Mouse (Mus musculus): ENCODE data around the gene A830005F24Rik. TPM values are rescaled to one million over a fixed set of nuclear protein-coding genes. Genes with fewer than 3 reads are reported as not detected.
A peak's percentile ranks its signal among the peaks of the same experiment; 100 is the strongest.
"Not testable (repeated sequence)": the region's sequence is repeated elsewhere in the genome, so short reads cannot be mapped to it uniquely, and the experiment has no call there.

The A830005F24Rik gene
- polyA plus RNA-seq, 1 experiment from 2014 or later: 1.8 TPM

DNA sequence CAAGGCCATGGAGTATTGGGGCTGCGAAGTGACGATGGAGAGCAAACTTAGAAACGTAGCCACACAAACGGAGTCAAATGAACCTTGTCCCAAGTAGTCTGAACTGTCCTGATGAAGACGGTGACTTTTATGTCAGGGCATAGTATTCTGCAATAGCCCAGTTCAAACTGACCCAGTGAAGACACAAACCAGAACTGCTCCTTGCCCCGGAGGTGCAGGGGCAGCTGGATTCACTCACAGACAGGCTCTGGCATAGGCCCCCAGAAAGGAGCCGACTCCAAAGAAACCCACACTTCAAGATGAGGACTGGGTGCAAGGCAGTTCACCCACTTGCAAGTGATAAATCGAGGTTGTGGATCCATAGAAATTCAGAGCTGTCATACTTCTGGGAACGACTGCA lies 4.7 kb upstream of the A830005F24Rik start:
- DNase-seq (ENCODE audit: low read depth, low spot score) (no peak), ATAC-seq (no peak)
- POLR2A ChIA-PET: interaction anchor here (0.6 kb wide), 1 partner anchor 17 kb away, joined by 3 read pairs; no protein-coding TSS in a partner anchor
- H3K27me3 ChIP-seq: no peaks in the 10 kb centered on the region
- in situ Hi-C loops (cut with MboI; ENCODE audit: low pct_unique_long_range_greater_than_20kb): no loop called here
- CTCF ChIA-PET: interaction anchor here (1.5 kb wide), 1 partner anchor 11 kb away, joined by 5 read pairs; no protein-coding TSS in a partner anchor
- TF ChIP-seq CTCF (IDR thresholded peaks at IDR 0.05): no peak

DNA sequence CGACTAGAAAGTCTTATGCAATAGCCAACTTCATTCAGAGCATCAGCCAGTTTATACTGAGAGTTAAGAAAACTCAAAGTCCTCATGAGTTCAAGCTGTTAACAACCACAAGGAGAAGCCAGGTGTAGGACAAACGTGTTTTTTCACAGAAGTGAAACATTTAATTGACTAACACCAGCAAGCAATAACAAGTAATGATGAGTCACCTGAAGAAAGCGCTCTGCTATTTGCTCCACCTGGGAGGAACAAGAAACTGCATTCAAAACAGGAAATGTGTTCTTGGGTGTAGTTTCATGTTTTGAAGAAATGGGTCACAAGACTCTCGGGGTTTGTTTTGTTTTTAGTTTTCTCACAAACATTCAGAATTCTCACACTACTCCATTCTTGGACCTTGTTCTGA lies 2.5 kb downstream of the A830005F24Rik start:
- DNase-seq (ENCODE audit: low read depth, low spot score) (no peak), ATAC-seq (no peak)
- ChIA-PET CTCF (no interaction called here), POLR2A (no interaction called here)
- H3K27me3 ChIP-seq: no peaks in the 10 kb centered on the region
- in situ Hi-C loops (cut with MboI; ENCODE audit: low pct_unique_long_range_greater_than_20kb): no loop called here
- no peak for TF ChIP-seq CTCF (IDR thresholded peaks at IDR 0.05)

DNA sequence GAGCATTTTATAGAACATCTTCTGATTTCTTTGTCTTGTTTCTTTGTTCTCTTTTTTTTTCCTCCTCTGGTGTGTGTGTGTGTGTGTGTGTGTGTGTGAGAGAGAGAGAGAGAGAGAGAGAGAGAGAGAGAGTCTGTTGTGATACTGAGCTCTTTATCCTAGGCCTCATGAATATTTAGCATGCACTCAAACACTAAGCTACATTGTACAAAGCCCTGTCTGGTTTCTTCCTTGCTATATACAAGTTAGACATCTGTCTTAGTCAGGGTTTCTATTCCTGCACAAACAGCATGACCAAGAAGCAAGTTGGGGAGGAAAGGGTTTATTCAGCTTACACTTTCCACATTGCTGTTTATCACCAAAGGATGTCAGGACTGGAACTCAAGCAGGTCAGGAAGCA lies 5.8 kb downstream of the A830005F24Rik start:
- ATAC-seq; in situ Hi-C loops (cut with MboI; ENCODE audit: low pct_unique_long_range_greater_than_20kb); H3K27me3 ChIP-seq; DNase-seq (ENCODE audit: low read depth, low spot score); POLR2A ChIA-PET: not testable (repeated sequence)
- CTCF ChIA-PET: interaction anchor here (0.9 kb wide), 1 partner anchor 52 kb away, joined by 4 read pairs; no protein-coding TSS in a partner anchor

DNA sequence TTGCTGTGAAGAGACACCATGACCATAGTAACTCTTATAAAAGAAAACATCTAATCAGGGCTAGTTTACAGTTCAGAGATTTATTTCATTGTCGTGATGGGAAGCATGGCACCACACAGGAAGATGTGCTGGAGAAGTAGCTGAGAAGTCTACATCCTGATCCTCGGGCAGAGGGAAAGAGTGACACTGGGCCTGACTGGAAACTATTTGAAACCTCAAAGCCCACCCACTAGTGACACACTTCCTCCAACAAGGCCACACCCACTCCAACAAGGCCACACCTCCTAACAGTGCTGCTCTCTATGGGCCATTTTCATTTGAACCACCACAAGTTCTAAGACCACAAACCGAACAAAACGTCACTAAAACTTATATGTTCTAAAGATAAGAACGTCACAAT lies 12.4 kb downstream of the A830005F24Rik start:
- TF ChIP-seq CTCF (IDR thresholded peaks at IDR 0.05): no peak
- ChIA-PET POLR2A (interaction anchor here (0.7 to 1.7 kb wide), 2 partner anchors 17 to 20 kb away, joined by 3 to 4 read pairs; no protein-coding TSS in a partner anchor), CTCF (interaction anchor here (1.1 to 1.3 kb wide), 2 partner anchors 46 to 111 kb away, joined by 3 to 6 read pairs; no protein-coding TSS in a partner anchor)
- DNase-seq (ENCODE audit: low read depth, low spot score) (no peak), ATAC-seq (no peak)
- H3K27me3 ChIP-seq: no peaks in the 10 kb centered on the region
- in situ Hi-C loops (cut with MboI; ENCODE audit: low pct_unique_long_range_greater_than_20kb): no loop called here

DNA sequence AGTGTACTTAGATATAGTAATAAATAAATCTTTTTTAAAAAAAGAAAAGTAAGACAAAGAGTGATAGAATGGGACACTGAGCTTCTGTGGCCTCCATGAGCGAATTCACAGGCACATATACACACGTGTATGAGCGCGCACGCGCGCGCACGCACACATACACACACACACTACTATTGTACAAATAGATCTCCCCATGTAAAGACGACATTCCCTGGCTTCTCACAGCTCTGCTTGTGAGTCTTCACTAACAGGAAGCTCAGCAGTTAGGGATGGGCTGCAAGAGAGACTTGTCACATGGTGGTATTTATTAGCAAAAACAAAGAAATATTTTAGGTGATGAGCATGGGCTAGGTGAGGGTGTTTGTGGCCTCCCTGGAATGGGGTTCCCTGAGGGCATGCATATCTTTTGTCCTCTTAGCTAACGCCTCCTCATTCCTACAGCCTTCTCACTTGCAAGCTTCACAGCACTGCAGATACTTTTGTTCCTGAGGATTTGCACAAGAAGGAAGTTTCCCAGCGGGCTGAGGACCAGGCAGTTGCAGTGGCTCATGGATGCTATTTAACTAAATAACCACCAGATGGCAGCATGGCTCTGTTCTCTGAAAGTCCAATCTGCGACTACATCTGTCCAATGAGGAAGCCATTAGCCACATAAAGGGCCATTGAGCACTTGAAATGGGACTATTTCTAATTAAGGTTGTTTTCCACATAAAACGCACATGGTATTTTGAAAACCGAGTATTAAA lies 14.9 kb downstream of the A830005F24Rik start:
- CTCF ChIA-PET: interaction anchor here (0.7 to 4.1 kb wide), 22 partner anchors 11 to 120 kb away, joined by 3 to 43 read pairs (median 4); no protein-coding TSS in a partner anchor
- TF ChIP-seq CTCF (IDR thresholded peaks at IDR 0.05): peak; percentile 88
- in situ Hi-C loops (cut with MboI; ENCODE audit: low pct_unique_long_range_greater_than_20kb): no loop called here
- DNase-seq (ENCODE audit: low read depth, low spot score): peak; percentile 35
- POLR2A ChIA-PET: interaction anchor here (1.2 kb wide), 1 partner anchor 42 kb away, joined by 3 read pairs; no protein-coding TSS in a partner anchor
- peak; percentile 67 for ATAC-seq
- no peaks in the 10 kb centered on the region for H3K27me3 ChIP-seq

DNA sequence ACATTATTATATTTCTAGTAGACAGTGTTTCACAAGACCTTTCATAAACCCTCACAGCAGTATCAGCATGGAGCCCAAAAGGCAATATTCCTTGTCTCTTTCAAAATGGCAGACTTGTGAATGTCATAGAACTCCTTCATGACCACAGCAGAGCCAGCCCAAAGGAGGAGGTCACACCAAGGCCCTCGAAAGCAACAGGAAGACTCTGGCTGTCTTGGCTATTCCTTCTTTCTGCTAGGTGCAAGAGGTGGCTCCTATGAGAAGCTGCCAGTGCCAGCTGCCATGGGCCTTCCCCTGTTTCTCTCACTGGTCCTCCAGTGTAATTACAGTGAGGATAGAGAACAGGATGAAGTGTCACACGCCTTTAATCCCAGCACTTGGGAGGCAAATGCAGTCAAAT lies 15.7 kb downstream of the A830005F24Rik start:
- CTCF ChIA-PET: interaction anchor here (0.7 to 4.1 kb wide), 20 partner anchors 10 to 119 kb away, joined by 3 to 43 read pairs (median 4); no protein-coding TSS in a partner anchor
- in situ Hi-C loops (cut with MboI; ENCODE audit: low pct_unique_long_range_greater_than_20kb): no loop called here

DNA sequence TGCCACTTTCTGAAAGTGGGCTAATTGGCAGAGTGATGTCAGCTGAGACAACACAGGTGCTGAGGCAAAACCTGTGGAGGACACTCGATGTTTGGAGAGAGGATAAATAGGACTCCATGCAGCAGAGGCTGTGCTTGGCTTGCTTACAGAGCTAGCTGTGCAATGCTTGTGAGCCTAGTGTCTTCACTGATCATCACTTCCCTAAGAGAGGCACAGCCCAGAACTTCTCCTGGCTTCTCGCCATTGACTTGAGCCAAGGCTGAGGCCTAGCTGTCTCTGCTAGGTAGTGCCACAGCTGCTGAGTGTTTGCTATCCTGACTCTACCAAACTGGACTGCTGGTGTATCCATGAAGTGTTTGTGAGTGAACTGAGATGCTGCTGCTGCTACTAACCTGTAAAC lies 17.3 kb downstream of the A830005F24Rik start:
- POLR2A ChIA-PET: interaction anchor here (1.3 kb wide), 1 partner anchor 110 kb away, joined by 3 read pairs; no protein-coding TSS in a partner anchor
- no peak for DNase-seq (ENCODE audit: low read depth, low spot score)

More for the DNA sequence above, 15.7 kb downstream of the A830005F24Rik start:
- no peak for DNase-seq (ENCODE audit: low read depth, low spot score)
- no peaks in the 10 kb centered on the region for H3K27me3 ChIP-seq
- ATAC-seq: no peak
- POLR2A ChIA-PET: interaction anchor here (0.7 to 1.2 kb wide), 3 partner anchors 41 to 117 kb away, joined by 3 read pairs; no protein-coding TSS in a partner anchor
- no peak for TF ChIP-seq CTCF (IDR thresholded peaks at IDR 0.05)

DNA sequence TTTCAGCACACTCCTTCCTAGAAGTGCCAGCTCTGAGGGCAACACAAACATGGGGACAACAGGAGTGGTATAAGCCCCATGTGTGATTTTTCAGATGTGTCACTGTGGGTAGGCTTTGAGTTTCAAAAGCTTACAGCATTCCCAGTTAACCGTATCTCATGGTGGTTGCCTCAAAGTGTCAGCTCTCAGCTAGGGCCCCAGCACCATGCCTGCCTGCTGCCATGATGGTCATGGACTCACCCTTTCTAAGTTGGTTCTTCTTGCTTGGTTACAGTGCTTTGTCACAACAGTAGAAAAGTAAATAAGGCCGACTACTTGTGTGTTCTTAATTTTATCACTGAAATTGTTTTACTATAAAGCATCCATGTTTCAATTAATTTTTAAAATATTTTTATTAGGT lies 18.1 kb downstream of the A830005F24Rik start:
- ChIA-PET POLR2A (interaction anchor here (1.3 kb wide), 1 partner anchor 109 kb away, joined by 3 read pairs; no protein-coding TSS in a partner anchor), CTCF (interaction anchor here (0.8 to 4.1 kb wide), 5 partner anchors 10 to 122 kb away, joined by 3 to 43 read pairs (median 4); no protein-coding TSS in a partner anchor)
- DNase-seq (ENCODE audit: low read depth, low spot score) (no peak), ATAC-seq (no peak)
- H3K27me3 ChIP-seq: no peaks in the 10 kb centered on the region
- in situ Hi-C loops (cut with MboI; ENCODE audit: low pct_unique_long_range_greater_than_20kb): loop anchor here (5.0 kb wide), 1 partner anchor 41 kb away; no protein-coding TSS in a partner anchor
- no peak for TF ChIP-seq CTCF (IDR thresholded peaks at IDR 0.05)

More for the DNA sequence above, 17.3 kb downstream of the A830005F24Rik start:
- CTCF ChIA-PET: interaction anchor here (1.0 to 4.1 kb wide), 6 partner anchors 9 to 109 kb away, joined by 3 to 43 read pairs (median 12); no protein-coding TSS in a partner anchor
- H3K27me3 ChIP-seq: no peaks in the 10 kb centered on the region
- no peak for TF ChIP-seq CTCF (IDR thresholded peaks at IDR 0.05)
- in situ Hi-C loops (cut with MboI; ENCODE audit: low pct_unique_long_range_greater_than_20kb): loop anchor here (5.0 kb wide), 1 partner anchor 42 kb away; no protein-coding TSS in a partner anchor
- no peak for ATAC-seq

DNA sequence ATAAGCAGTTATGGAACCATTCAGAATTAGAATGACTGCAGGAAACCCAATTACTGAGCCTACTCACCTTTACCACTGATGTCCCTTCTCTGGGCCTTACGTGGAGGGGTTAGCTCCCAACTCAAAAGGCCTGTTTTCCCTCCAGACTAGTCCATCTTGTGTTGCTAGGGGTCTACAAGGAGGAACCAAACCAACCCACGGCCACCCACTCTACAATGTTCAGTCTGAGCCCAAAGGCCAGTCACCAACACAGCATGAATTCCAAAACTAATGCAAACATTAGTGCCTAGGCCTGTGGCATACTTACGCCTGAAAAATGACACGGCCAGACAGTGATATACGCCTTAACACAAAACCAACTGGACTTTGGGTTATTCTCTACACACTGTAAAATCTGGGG lies 20.1 kb downstream of the A830005F24Rik start:
- POLR2A ChIA-PET: interaction anchor here (1.1 to 1.4 kb wide), 2 partner anchors 10 to 13 kb away, joined by 3 read pairs; no protein-coding TSS in a partner anchor
- no peak for DNase-seq (ENCODE audit: low read depth, low spot score)
- CTCF ChIA-PET: interaction anchor here (0.9 to 3.3 kb wide), 3 partner anchors 9 to 107 kb away, joined by 3 to 14 read pairs (median 4); no protein-coding TSS in a partner anchor
- H3K27me3 ChIP-seq: no peaks in the 10 kb centered on the region
- in situ Hi-C loops (cut with MboI; ENCODE audit: low pct_unique_long_range_greater_than_20kb): loop anchor here (5.0 kb wide), 1 partner anchor 39 kb away; no protein-coding TSS in a partner anchor
- ATAC-seq: no peak
- no peak for TF ChIP-seq CTCF (IDR thresholded peaks at IDR 0.05)

DNA sequence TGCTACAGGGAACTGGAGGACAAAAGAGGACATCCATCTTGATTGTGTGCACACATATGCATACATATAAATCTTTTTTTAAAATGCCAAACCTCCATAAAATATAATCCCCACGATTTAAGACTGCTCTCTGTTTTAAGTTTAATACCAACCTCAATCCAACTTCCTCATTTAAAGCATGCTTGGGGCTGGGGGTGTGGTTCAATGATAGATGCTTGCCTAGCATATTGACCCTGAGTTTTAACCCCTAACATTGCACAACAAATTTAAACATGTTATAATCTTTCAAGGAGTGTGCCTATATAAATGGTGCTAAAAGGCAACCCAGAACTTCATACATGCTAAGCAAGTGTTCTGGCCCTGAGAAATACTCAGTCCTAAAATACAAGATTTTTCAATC lies 27.1 kb downstream of the A830005F24Rik start:
- ATAC-seq: no peak
- in situ Hi-C loops (cut with MboI; ENCODE audit: low pct_unique_long_range_greater_than_20kb): no loop called here
- no peak for TF ChIP-seq CTCF (IDR thresholded peaks at IDR 0.05)
- no peaks in the 10 kb centered on the region for H3K27me3 ChIP-seq
- no peak for DNase-seq (ENCODE audit: low read depth, low spot score)
- ChIA-PET POLR2A (no interaction called here), CTCF (interaction anchor here (1.0 to 2.5 kb wide), 2 partner anchors 11 to 31 kb away, joined by 3 to 7 read pairs; no protein-coding TSS in a partner anchor)
